Mouse (Mus musculus) thymus, adult 2 months (tissue): Measurements from ENCODE around the gene Mthfr. TPM values are rescaled to one million over a fixed set of nuclear protein-coding genes. Genes with fewer than 3 reads are reported as not detected.
A peak's percentile ranks its signal among the peaks of the same experiment; 100 is the strongest.

Source experiments
- DNase-seq: peaks from one replicate; pipeline ENCODE4 v3.0.0; 2021
- H3K27ac ChIP-seq: fragments of 200-500 bp; 2 replicates; pipeline ENCODE4 v1.5.1; 2012; ENCODE audit warnings: low read length, control low read depth; ENCODE audit not compliant: control insufficient read depth, insufficient read depth
- H3K27me3 ChIP-seq: fragments of 200-500 bp; 2 replicates; pipeline ENCODE4 v1.6.1; 2012; ENCODE audit warnings: mild to moderate bottlenecking, low read length, moderate library complexity, mixed read lengths; ENCODE audit not compliant: control insufficient read depth, insufficient read depth
- H3K36me3 ChIP-seq: fragments of 200-500 bp; 2 replicates; pipeline ENCODE4 v1.6.1; 2012; ENCODE audit warnings: mild to moderate bottlenecking, low read length, moderate library complexity; ENCODE audit not compliant: control insufficient read depth, insufficient read depth
- H3K4me1 ChIP-seq: fragments of 200-500 bp; replicated peaks from 2 replicates; pipeline ENCODE4 v1.6.1; 2012; ENCODE audit warnings: low read length; ENCODE audit not compliant: control insufficient read depth, insufficient read depth
- H3K4me3 ChIP-seq: fragments of 200-500 bp; 2 replicates; pipeline ENCODE4 v1.5.1; 2012; ENCODE audit warnings: mild to moderate bottlenecking, low read length, control low read depth, moderate library complexity; ENCODE audit not compliant: control insufficient read depth, insufficient read depth
- CTCF ChIP-seq: fragments of 200-500 bp; IDR thresholded peaks from 2 replicates; pipeline ENCODE4 v1.5.1; 2012; ENCODE audit warnings: mild to moderate bottlenecking, control low read depth, low read length, moderate library complexity, borderline replicate concordance; ENCODE audit not compliant: control insufficient read depth, poor library complexity, insufficient read depth; ENCODE audit errors: extremely low read depth
- POLR2A ChIP-seq: fragments of 200-500 bp; IDR thresholded peaks from 2 replicates; pipeline ENCODE4 v1.6.1; 2012; ENCODE audit warnings: mild to moderate bottlenecking, low read length, control low read depth, moderate library complexity; ENCODE audit not compliant: control insufficient read depth, poor library complexity, insufficient read depth; ENCODE audit errors: extremely low read depth
- WGBS: fragments of 180-500 bp; shearing (Covaris S2); methylation state at CpG from one replicate; pipeline ENCODE4 v1.1.7; 2018; 5-methylcytosine and 5-hydroxymethylcytosine counted together
- polyA plus RNA-seq: library from polyadenylated mRNA; depleted of rRNA; stranded (reverse); fragments of >200 nt; gene quantifications from 2 replicates; pipeline ENCODE4 v1.2.3, GENCODE M21; 2012

The Mthfr gene
- polyA plus RNA-seq, 1 experiment: 30.2 TPM

DNA sequence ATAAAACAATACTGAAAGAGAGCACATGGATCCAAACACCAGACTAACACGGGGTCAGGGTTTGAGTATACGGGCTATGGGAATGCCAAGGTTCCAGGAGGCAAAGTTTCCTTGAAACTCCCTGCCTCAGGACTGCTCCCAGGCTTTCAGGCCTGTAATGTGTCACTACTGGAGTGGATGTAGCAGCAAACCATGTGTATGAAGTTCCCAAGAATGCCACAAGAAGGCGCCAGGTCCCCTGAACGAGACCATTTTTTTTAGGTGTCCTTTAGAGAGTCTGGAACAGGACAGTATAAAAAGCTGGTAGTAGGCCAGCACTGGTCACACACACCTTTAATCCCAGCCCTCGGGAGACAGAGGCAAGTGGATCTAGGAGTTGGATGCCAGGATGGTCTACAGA, 55.3 kb downstream of the Mthfr start:
- Histone ChIP-seq H3K4me1 (peaks cover 30% of the 10 kb centered on the region), H3K27me3 (no peaks in the 10 kb centered on the region), H3K4me3 (no peak overlapping the region), H3K27ac (no peak overlapping the region), H3K36me3 (no peaks in the 10 kb centered on the region)
- no peak for TF ChIP-seq POLR2A
- TF ChIP-seq CTCF: no peak
- no peak for DNase-seq
- WGBS: 96% methylated on average over 5 of the region's 5 CpGs

DNA sequence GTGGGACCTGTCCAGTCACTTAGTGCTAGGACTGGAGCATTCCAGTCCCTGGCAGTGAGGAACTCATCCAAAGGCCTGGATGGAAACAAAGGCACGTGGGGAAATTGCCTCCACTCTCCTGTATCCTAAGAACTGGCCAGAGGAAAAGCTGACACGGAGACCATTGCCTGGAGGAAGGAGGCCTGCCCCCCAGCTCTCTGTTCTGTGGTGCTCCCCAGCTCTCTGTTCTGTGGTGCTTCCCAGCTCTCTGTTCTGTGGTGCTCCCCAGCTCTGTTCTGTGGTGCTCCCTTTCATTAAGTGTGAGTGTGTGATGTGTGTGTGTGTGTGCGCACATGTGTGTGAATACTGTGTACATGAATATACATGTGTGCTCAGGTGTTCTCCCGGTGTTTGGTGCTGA, 56.2 kb downstream of the Mthfr start:
- 93% methylated on average over 4 of the region's 4 CpGs for WGBS
- no peak for TF ChIP-seq CTCF
- TF ChIP-seq POLR2A: no peak

DNA sequence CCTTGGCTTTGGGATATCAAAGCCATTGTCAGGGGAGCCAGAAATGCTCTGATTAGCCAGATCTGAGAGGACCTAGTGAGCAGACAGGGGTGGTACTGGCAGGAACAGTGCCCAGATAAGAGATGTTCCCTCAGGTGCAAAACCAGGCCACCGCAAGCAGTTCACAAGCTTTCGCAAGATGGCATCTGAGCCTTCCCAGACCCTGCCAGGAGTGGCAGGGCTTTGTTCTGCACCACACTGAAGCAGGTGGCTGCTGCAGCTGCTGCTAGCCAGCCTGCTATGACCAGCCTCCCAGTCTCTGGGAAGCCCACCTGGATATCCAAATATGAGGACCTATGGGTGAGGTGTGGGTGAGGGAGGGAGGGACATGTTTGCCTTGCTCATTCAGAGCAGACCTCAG, 59.1 kb downstream of the Mthfr start:
- 9% methylated on average over 2 of the region's 2 CpGs for WGBS
- DNase-seq: peak; percentile 74
- peak; percentile 37; the same call in 1 of the 2 replicates for TF ChIP-seq CTCF
- no peak for TF ChIP-seq POLR2A

More for the DNA sequence above, 56.2 kb downstream of the Mthfr start:
- H3K4me3 ChIP-seq: no peak overlapping the region
- peaks cover 39% of the 10 kb centered on the region for H3K4me1 ChIP-seq
- no peak overlapping the region for H3K27ac ChIP-seq
- DNase-seq: no peak
- H3K27me3 ChIP-seq: no peaks in the 10 kb centered on the region
- no peaks in the 10 kb centered on the region for H3K36me3 ChIP-seq

DNA sequence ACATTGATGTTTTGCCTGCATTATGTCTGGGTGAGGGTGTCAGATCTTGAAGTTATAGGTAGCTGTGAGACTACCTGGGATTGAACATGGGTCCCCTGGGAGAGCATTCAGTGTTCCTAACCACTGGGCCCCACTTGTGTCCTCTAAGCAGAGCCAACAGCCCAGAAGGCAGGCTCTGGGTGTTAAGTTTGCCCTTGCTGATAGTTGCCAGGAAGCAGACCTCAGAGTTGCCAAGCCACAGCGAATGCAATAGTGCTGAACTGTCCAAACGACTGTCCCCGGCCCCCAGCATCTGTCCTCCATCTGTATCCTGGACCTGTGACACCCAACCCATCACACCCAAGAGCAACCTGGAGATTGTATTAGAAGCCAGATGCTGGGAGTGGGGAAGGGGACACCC, 59.8 kb downstream of the Mthfr start:
- 90% methylated on average over 3 of the region's 3 CpGs for WGBS
- Histone ChIP-seq H3K4me3 (no peak overlapping the region), H3K36me3 (no peaks in the 10 kb centered on the region), H3K27me3 (no peaks in the 10 kb centered on the region), H3K4me1 (peaks cover 50% of the 10 kb centered on the region), H3K27ac (peak overlapping the region; percentile 25; the same call in 1 of the 2 replicates)
- TF ChIP-seq CTCF (no peak), POLR2A (no peak)
- no peak for DNase-seq

More for the DNA sequence above, 59.1 kb downstream of the Mthfr start:
- Histone ChIP-seq H3K27me3 (no peaks in the 10 kb centered on the region), H3K27ac (peak overlapping the region; percentile 78), H3K4me1 (peaks cover 50% of the 10 kb centered on the region), H3K4me3 (no peak overlapping the region), H3K36me3 (no peaks in the 10 kb centered on the region)

DNA sequence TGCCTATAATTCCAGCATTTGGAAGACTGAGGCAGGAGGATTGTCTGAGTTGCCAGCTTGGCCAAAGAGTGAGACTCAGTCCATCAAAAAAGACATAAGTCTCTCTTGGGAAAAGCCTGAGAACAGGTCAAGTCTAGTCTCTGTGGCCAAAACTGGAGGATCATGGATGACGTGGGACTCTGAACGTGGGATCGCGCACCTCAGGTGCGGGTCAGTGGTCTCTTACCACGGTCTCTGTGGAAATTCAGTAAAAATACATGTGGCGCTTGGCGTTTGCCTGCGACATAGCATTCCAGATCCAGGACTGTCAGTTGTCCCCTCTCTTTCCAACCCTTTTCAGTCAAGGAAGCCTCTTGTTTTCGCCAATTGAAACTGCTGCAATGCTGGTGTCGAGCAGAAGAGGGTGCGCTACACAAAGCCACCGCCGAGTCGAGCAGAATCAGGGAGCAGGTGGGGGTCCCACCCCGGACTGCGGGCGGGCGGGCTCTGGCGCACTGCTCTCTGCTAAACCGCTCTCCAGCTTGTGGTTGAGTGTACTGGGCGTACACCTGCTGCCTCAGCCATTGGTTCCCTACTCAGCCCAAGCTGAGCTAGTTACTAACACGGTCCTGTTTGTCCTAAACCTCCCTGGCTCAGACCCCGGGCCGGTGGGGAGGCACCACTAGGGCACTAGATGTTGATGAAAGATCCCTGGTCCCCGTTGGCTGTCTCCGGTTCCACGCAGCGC, 63.1 kb downstream of the Mthfr start:
- TF ChIP-seq CTCF (peak; percentile 71; the same call in 1 of the 2 replicates), POLR2A (peak; percentile 59)
- Histone ChIP-seq H3K27ac (peak overlapping the region; percentile 44), H3K36me3 (no peaks in the 10 kb centered on the region), H3K27me3 (no peaks in the 10 kb centered on the region), H3K4me1 (peaks cover 48% of the 10 kb centered on the region), H3K4me3 (peak overlapping the region; percentile 36)
- 18% methylated on average over 29 of the region's 29 CpGs for WGBS
- DNase-seq: peak; percentile 88

DNA sequence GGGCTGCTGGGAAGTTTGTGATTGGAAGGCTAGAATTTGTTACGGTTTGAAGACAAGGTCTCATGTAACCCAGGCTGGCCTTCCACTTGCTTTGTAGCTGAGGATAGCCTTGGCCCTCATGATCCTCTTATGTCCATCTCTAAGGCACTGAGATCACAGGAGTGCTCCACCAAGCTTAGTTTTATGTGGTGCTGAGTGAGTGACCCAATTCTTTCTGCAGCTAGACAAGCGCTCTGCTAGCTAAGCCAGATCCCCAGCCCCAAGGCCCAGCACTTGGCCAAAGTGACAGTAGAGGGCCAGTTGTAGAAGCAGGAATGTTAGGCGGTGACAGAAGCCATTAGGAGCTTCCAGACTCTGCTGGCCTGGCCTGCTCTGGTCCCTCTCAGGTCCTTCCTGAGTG, 65.3 kb downstream of the Mthfr start:
- DNase-seq: no peak
- H3K36me3 ChIP-seq: no peaks in the 10 kb centered on the region
- no peak overlapping the region for H3K27ac ChIP-seq
- H3K4me1 ChIP-seq: peaks cover 26% of the 10 kb centered on the region
- H3K27me3 ChIP-seq: no peaks in the 10 kb centered on the region
- no peak for TF ChIP-seq CTCF
- no peak for TF ChIP-seq POLR2A
- 98% methylated on average over 3 of the region's 3 CpGs for WGBS
- H3K4me3 ChIP-seq: no peak overlapping the region

DNA sequence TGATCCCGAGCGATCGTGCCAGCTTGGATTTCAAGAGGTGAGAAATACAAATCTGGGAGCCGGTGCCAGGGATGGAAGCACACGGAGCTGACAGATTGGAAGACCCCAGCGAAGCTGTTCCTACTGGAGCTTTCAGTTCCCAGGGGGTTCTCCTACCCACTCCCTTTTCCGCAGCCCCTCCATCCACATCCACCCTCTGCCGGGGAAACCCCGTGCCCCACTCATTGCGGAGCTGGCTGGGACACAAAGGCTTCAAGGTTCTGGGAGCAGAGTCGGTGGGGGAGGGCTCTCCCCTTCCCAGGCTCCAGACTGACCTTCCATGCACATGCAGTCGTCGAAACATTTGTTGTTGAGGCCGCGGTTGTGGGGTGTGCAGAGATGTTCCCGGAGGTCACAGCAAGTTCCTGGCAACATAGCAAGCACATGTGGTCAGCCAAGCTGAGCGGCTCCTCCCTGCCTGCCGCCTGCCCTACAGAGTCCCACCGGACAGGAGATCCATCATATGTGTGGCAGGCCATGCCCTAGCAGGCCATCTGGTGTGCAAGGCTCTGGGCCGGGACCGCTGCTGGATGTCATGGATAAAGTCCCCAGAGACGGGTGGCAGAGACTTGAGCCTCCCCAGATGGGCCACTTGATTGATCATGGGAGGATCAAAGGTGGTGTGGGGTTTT, 68.9 kb downstream of the Mthfr start:
- DNase-seq: no peak
- WGBS: 75% methylated on average over 22 of the region's 22 CpGs
- no peak overlapping the region for H3K4me3 ChIP-seq
- H3K27ac ChIP-seq: no peak overlapping the region
- no peaks in the 10 kb centered on the region for H3K36me3 ChIP-seq
- no peaks in the 10 kb centered on the region for H3K4me1 ChIP-seq
- no peaks in the 10 kb centered on the region for H3K27me3 ChIP-seq
- TF ChIP-seq CTCF (no peak), POLR2A (no peak)
